Mouse (Mus musculus) intestine, embryonic 14.5 days (tissue): ENCODE measurements around the gene Zfp383. TPM values are rescaled to one million over a fixed set of nuclear protein-coding genes. Genes with fewer than 3 reads are reported as not detected.
"Not testable (repeated sequence)": the region's sequence is repeated elsewhere in the genome, so short reads cannot be mapped to it uniquely, and the experiment has no call there.

Experiments used
- ATAC-seq: fragments of 200-750 bp; cut with Nextera tagmentation; replicated peaks from 2 replicates; pipeline ENCODE4 v1.8.0; 2017; ENCODE audit warnings: low read depth, moderate number of reproducible peaks, moderate TSS enrichment, moderate library complexity; ENCODE audit not compliant: low FRiP score, low TSS enrichment
- DNase-seq: peaks from one replicate; pipeline ENCODE4 v3.0.0-alpha.2; 2018; ENCODE audit warnings: low spot score
- H3K27ac ChIP-seq: fragments of 300-500 bp; sonication (generic); 2 replicates; pipeline ENCODE4 v1.5.1; 2014; ENCODE audit warnings: low read depth, mild to moderate bottlenecking, control low read depth
- H3K27me3 ChIP-seq: fragments of 300-500 bp; sonication (generic); replicated peaks from 2 replicates; pipeline ENCODE4 v1.6.1; 2014; ENCODE audit warnings: low read length, control low read depth; ENCODE audit not compliant: control insufficient read depth, insufficient read depth
- H3K36me3 ChIP-seq: fragments of 300-500 bp; sonication (generic); 2 replicates; pipeline ENCODE4 v1.6.1; 2014; ENCODE audit warnings: low read length, control low read depth; ENCODE audit not compliant: control insufficient read depth, insufficient read depth
- H3K4me1 ChIP-seq: fragments of 300-500 bp; sonication (generic); replicated peaks from 2 replicates; pipeline ENCODE4 v1.6.1; 2014; ENCODE audit warnings: low read length, control low read depth, mixed read lengths; ENCODE audit not compliant: control insufficient read depth, insufficient read depth
- H3K4me2 ChIP-seq: fragments of 300-500 bp; sonication (generic); 2 replicates; pipeline ENCODE4 v1.6.1; 2014; ENCODE audit warnings: low read length
- H3K4me3 ChIP-seq: fragments of 300-500 bp; sonication (generic); 2 replicates; pipeline ENCODE4 v1.5.1; 2014; ENCODE audit warnings: low read depth, low read length, control low read depth, mixed read lengths
- H3K9ac ChIP-seq: fragments of 300-500 bp; sonication (generic); 2 replicates; pipeline ENCODE4 v1.6.1; 2014; ENCODE audit warnings: mild to moderate bottlenecking, low read length
- H3K9me3 ChIP-seq: fragments of 300-500 bp; sonication (generic); 2 replicates; pipeline ENCODE4 v1.6.1; 2016; ENCODE audit warnings: low read length, control low read depth; ENCODE audit not compliant: control insufficient read depth
- WGBS: fragments of 180-500 bp; shearing (Covaris S2); extraction: QIAGEN DNeasy Blood & Tissue Kit; methylation state at CpG from one replicate; pipeline ENCODE4 v1.1.7; 2014; 5-methylcytosine and 5-hydroxymethylcytosine counted together
- polyA plus RNA-seq: library from polyadenylated mRNA; unstranded; fragments of >200 nt; fragmentation: Nextera tagmentation; extraction: Ambion mirVana; gene quantifications from 2 replicates; pipeline ENCODE4 v1.2.1, GENCODE M21; 2014

Zfp383 gene
- 5.4 and 5.6 TPM in 2 replicates for polyA plus RNA-seq

DNA sequence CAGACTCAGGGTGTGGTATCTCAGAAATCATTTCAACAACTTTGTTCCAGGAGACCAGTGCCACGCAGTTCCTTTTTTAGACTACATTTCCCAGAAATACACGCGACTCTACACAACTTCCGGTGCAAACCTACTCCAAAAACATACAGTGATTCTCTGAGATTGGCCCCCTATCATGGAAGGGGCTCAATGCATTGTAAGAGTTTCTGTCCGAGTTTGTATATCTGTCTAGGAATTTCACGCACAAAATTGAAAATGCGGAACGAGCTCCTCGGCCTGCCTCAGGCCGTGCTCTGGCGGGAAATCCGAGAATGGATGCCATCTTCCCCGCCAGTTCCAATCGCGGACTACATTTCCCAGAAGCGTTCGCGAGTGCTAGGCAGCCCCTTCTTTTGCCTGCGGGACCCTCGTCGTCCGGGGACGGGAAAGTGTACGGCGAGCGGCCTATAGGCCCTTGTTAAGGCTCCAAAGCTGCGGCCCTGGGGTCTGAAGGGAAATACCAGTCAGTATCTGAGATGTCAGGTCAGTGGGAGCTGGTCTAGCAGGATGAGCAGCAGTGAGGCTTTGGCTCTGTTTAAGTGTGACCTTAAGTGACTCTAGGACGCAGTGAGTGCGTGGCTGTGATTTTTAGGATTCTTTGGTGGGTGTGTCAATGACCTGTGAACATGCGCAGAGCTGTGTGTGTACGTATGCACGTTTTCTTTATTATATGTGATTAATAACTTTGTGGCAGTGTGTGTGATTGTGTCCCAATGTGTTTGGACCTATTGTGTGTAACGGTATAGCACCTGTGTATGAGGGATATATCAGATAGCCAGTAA is at the start of gene Zfp383:
Zfp383 (plus strand) TSS at position 94 of the 821 bp plus-strand sequence.
- no peaks in the 10 kb centered on the region for H3K9me3 ChIP-seq

DNA sequence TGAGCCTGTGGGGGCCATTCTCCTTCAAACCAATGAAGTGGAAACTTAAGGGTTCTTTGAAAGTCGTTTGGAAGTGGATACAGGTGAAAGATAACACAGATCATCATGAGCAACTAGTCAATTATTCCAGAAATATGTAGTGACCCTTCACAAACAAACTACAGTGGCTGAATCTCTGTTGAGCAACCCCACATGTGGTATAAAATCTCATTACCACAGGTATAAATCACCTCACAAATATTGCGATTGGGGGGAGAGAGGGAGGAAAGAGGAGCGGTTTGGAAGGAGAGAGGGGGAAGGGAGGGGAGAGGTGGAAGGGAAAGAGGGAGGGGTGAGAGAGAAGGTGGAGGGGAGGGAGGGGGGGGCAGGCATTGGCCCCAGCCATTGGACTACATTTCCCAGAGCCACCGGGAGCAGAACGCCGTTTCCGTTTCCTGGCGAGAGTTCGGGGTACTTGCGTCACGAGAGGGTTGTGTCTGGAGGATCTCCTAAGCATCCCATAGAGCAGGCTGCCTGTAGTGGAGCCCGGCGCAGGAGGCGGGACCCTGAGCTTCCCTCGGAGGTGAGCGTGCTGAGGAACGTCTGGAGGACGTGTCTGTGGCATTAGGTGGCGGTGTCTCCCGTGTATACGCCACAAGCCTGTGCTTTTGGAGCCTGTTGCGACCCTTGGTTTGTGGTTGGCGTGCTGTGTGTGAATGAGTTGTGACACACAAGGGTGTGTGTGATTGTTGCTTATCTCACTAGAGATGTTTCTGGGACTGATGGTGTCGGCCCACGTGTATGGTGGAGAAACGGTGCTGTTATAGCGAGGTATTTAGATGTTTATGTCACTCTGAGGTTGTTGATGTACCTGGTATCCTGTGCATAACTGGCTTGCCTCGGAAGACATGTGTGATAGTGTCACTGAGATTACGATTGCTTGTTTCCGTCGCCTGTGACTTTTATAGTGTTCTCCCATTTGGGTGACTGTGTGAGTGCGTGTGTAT is 48.2 kb upstream of the Zfp383 start, which contains the start of gene Zfp420:
Zfp420 (plus strand) TSS at position 448 of the 986 bp plus-strand sequence.
- 5% methylated on average over 31 of the region's 32 CpGs for WGBS
- no peaks in the 10 kb centered on the region for H3K9me3 ChIP-seq
- H3K27ac ChIP-seq, result no peak within 1 kb of the TSS
- H3K4me1 ChIP-seq, result peaks cover 6% of the 10 kb centered on the region
- H3K36me3 ChIP-seq, result no peaks in the 10 kb centered on the region
- peak within 1 kb of the TSS; percentile 57 for H3K9ac ChIP-seq
- H3K4me2 ChIP-seq, result peak within 1 kb of the TSS; percentile 82
- no peaks in the 10 kb centered on the region for H3K27me3 ChIP-seq
- DNase-seq (peak; percentile 85), ATAC-seq (peak; percentile 94)
- peak within 1 kb of the TSS; percentile 66 for H3K4me3 ChIP-seq

More for the DNA sequence above, at the start of gene Zfp383:
- peak within 1 kb of the TSS; percentile 63 for H3K9ac ChIP-seq
- peak; percentile 74 for ATAC-seq
- peak; percentile 96 for DNase-seq
- peaks cover 29% of the 10 kb centered on the region for H3K36me3 ChIP-seq
- peak within 1 kb of the TSS; percentile 69 for H3K4me3 ChIP-seq
- H3K4me2 ChIP-seq, result peak within 1 kb of the TSS; percentile 68
- no peaks in the 10 kb centered on the region for H3K27me3 ChIP-seq
- WGBS, result under 1% methylated on average over 33 of the region's 33 CpGs
- H3K4me1 ChIP-seq, result peaks cover 11% of the 10 kb centered on the region
- H3K27ac ChIP-seq, result peak within 1 kb of the TSS; percentile 94

DNA sequence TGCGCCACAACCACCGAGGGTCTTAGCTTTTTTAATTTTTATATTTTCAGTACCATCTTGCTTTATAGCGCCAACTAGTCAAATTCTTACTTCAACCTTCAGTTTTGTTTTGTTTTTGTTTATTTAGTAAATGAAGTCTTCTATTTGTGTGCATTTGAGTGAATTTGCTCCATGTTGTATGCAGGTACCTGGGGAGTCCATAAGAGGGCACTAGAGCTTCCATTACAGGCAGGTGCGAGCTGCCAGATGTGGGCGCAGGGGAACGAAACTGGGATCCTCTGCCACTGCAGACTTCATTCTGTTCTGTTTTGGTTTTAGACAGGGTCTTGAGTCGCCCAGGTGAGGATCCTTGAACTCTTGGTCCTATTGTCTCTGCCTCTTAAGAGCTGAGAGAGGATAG is 46.4 kb upstream of the Zfp383 start:
- H3K9me3 ChIP-seq, result no peaks in the 10 kb centered on the region
- H3K4me2 ChIP-seq, result no peak overlapping the region
- H3K4me1 ChIP-seq, result peaks cover 6% of the 10 kb centered on the region
- no peaks in the 10 kb centered on the region for H3K27me3 ChIP-seq
- H3K27ac ChIP-seq, result no peak overlapping the region
- no peak overlapping the region for H3K9ac ChIP-seq
- DNase-seq, result no peak
- H3K36me3 ChIP-seq, result no peaks in the 10 kb centered on the region
- ATAC-seq, result no peak
- 87% methylated on average over 7 of the region's 7 CpGs for WGBS
- no peak overlapping the region for H3K4me3 ChIP-seq

DNA sequence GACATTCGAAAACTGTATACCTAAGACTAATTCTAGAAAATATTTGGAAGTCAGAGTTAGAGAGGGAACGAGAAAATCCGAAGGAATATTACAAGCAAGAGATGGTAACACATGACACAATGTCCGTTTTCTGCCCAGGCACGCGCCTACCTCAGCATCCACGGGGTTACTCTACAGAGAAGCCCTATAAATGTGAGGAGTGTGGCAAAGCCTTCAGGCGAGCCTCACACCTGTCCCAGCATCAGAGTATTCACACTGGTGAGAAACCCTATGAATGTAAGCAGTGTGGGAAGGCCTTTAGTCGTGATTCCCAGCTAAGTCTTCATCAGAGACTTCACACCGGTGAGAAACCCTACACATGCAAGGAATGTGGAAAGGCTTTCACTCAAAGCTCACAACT is 33.8 kb upstream of the Zfp383 start:
- H3K36me3 ChIP-seq, result peaks cover 21% of the 10 kb centered on the region
- DNase-seq (no peak), ATAC-seq (no peak)

GRCm38 (mm10) chr7:29877561-29877960 is 30.5 kb upstream of the Zfp383 start:
- H3K9ac ChIP-seq, H3K4me3 ChIP-seq, H3K4me1 ChIP-seq, H3K27ac ChIP-seq, DNase-seq, H3K4me2 ChIP-seq, ATAC-seq, H3K27me3 ChIP-seq: not testable (repeated sequence)
- Histone ChIP-seq H3K9me3 (peaks cover 22% of the 10 kb centered on the region), H3K36me3 (peaks cover 21% of the 10 kb centered on the region)
- 87% methylated on average over 9 of the region's 9 CpGs for WGBS

More for the DNA sequence above, 33.8 kb upstream of the Zfp383 start:
- H3K4me2 ChIP-seq, result no peak overlapping the region
- H3K27ac ChIP-seq, result no peak overlapping the region
- WGBS, result 95% methylated on average over 10 of the region's 10 CpGs
- H3K27me3 ChIP-seq, result no peaks in the 10 kb centered on the region
- H3K9me3 ChIP-seq, result peaks cover 21% of the 10 kb centered on the region
- H3K4me1 ChIP-seq, result no peaks in the 10 kb centered on the region
- no peak overlapping the region for H3K4me3 ChIP-seq
- no peak overlapping the region for H3K9ac ChIP-seq

DNA sequence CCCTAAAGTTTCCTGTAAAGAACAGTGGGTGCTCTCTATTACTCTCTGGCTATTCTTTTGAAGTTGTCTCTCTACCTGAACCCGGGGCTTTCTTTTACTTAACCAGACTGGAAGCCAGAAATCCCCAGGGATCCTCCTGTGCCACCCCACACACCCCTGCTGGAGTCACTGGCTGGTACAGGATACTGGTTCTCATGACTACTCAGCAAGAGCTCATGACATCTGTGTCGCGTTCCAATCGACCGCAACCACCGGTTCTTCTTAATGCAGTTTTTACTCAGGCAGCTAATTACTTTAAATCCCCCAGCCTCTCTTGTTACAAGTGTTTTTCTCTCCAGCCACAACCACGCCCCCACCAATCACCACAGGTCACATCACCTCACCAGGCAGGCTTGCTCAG is 28.0 kb upstream of the Zfp383 start:
- Histone ChIP-seq H3K9me3 (peaks cover 15% of the 10 kb centered on the region), H3K27ac (no peak overlapping the region), H3K27me3 (no peaks in the 10 kb centered on the region), H3K4me2 (no peak overlapping the region), H3K9ac (no peak overlapping the region), H3K36me3 (peaks cover 11% of the 10 kb centered on the region; the same call in 1 of the 2 replicates), H3K4me1 (no peaks in the 10 kb centered on the region), H3K4me3 (no peak overlapping the region)
- 83% methylated on average over 7 of the region's 7 CpGs for WGBS
- no peak for ATAC-seq
- no peak for DNase-seq

- Histone ChIP-seq H3K36me3 (peaks cover 3% of the 10 kb centered on the region; the same call in 1 of the 2 replicates), H3K4me2 (no peak overlapping the region), H3K9ac (no peak overlapping the region), H3K4me1 (no peaks in the 10 kb centered on the region), H3K4me3 (no peak overlapping the region), H3K9me3 (peaks cover 6% of the 10 kb centered on the region), H3K27ac (no peak overlapping the region), H3K27me3 (no peaks in the 10 kb centered on the region)
- DNase-seq (no peak), ATAC-seq (no peak)
- 89% methylated on average over 7 of the region's 7 CpGs for WGBS
Measured at GRCm38 (mm10) chr7:29880916-29881315, 27.1 kb upstream of the Zfp383 start.

DNA sequence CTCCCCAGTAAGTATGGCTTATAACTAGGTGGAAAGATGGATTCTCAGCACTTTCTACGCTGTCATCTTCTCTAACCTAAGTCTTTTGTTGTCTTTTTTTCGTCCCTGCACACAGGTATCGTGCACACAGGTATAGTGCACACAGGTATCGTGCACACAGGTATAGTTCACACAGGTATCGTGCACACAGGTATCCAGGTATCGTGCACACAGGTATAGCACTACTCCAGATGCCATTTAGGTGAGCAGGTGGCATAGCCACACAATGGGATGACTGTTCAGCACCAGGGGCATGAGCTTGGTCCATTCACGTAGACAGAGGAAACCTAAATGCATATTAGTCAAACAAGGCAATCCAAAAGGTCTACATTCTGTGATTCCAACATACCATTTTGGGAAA is 17.5 kb upstream of the Zfp383 start:
- Histone ChIP-seq H3K9ac (no peak overlapping the region), H3K4me1 (no peaks in the 10 kb centered on the region), H3K4me2 (no peak overlapping the region), H3K9me3 (peaks cover 40% of the 10 kb centered on the region), H3K36me3 (peaks cover 51% of the 10 kb centered on the region), H3K27me3 (no peaks in the 10 kb centered on the region), H3K27ac (no peak overlapping the region), H3K4me3 (no peak overlapping the region)
- WGBS, result 95% methylated on average over 7 of the region's 7 CpGs
- ATAC-seq (no peak), DNase-seq (no peak)
